Comparison of ENCODE assay signal across 29 mouse cellular contexts in the genomic region with DNA sequence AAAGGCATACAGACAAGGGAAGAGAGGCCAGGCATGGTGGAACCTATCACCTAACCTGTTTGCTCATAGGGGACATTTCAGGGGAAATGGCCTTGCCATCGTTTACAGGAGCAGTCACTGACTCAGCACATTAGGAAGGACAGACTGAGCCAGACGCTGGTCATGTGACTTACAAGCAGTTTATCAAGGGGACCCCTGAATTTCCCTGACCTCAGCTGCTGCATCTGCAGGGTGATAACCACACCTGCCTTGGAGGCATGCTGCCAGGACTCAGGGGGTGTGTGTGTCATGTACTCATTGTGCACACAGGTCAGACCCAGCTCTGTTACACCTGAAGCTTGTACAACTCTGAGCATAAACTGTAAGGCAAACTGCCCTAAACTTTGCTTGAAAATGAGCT.
DNase-seq lines count a peak whose midpoint lies in the region; ATAC-seq and TF ChIP-seq lines count a peak whose summit lies in the region.
"Had no signal": no experiment of that assay in that cellular context is flagged by ENCODE, and none has a peak within 500 bp of the region (broad histone marks: within the 10 kb centered on the region; RNA-seq: fewer than 3 reads in every experiment).

No protein-coding gene starts in this region.

- peak; percentile 10 for DNase-seq in gastrocnemius, postnatal 10 days
- DNase-seq in gastrocnemius, postnatal 36 days = no peak
- no peak for DNase-seq in midbrain, embryonic 11.5 days (ENCODE audit: low spot score, missing footprints)
- DNase-seq in liver, embryonic 13.5 days = peak; percentile 3
- no peak for DNase-seq in thymus, postnatal 14 days
- no peak for DNase-seq in forebrain, postnatal 0 days
- no peak for DNase-seq in layer of hippocampus, adult 18-20 months (ENCODE audit: low spot score in 2 of 2)
- DNase-seq: adrenal gland, adult 2 months; adrenal gland, postnatal 36 days; cerebellum, adult 2 months; heart, postnatal 14 days; kidney, adult 11 months; layer of hippocampus, adult 9-11 months; lung, adult 18-20 months; lung, postnatal 4 days; right cerebral cortex, adult 18-20 months; right cerebral cortex, postnatal 4 days had no signal

- intact Hi-C loops in gastrocnemius, postnatal 36 days (cut with DNase I) = no loop called here

- WGBS in midbrain, embryonic 13.5 days = 72% methylated on average over 2 of the region's 2 CpGs
- 70% methylated on average over 2 of the region's 2 CpGs for WGBS in midbrain, embryonic 11.5 days
- WGBS in liver, embryonic 13.5 days (ENCODE audit: insufficient replicate concordance) = 8% methylated on average over 2 of the region's 2 CpGs
- WGBS in forebrain, postnatal 0 days = 62% methylated on average over 2 of the region's 2 CpGs

- no peaks in the 10 kb centered on the region for H3K9me3 ChIP-seq in midbrain, embryonic 13.5 days
- H3K9me3 ChIP-seq in midbrain, embryonic 11.5 days (ENCODE audit: control insufficient read depth, low read length) = no peaks in the 10 kb centered on the region
- no peaks in the 10 kb centered on the region for H3K9me3 ChIP-seq in liver, embryonic 13.5 days (replicated peaks)
- no peaks in the 10 kb centered on the region for H3K9me3 ChIP-seq in forebrain, postnatal 0 days (ENCODE audit: low read length)
- H3K9me3 ChIP-seq: hindbrain, embryonic 10.5 days; limb, embryonic 10.5 days; limb, embryonic 15.5 days; midbrain, embryonic 10.5 days; neural tube, embryonic 12.5 days had no signal

- ATAC-seq in midbrain, embryonic 13.5 days = no peak
- ATAC-seq in midbrain, embryonic 11.5 days (ENCODE audit: low FRiP score) = no peak
- ATAC-seq in liver, embryonic 13.5 days (ENCODE audit: low read depth) = 0 out of 2 replicates have a peak, but pooled peaks have one; percentile 43
- ATAC-seq in forebrain, postnatal 0 days = no peak
- ATAC-seq: CD4-positive, CD25-positive, alpha-beta regulatory T cell, adult 4 months; forebrain, embryonic 16.5 days; hindbrain, postnatal 0 days; lung, postnatal 0 days had no signal

- H3K4me1 ChIP-seq in midbrain, embryonic 13.5 days (replicated peaks) = 0 out of 2 replicates have a peak, but pooled peaks cover 2% of the 10 kb centered on the region
- no peaks in the 10 kb centered on the region for H3K4me1 ChIP-seq in midbrain, embryonic 11.5 days (ENCODE audit: control insufficient read depth, insufficient read depth, low read length)
- 0 out of 2 replicates have a peak, but pooled peaks cover 5% of the 10 kb centered on the region for H3K4me1 ChIP-seq in liver, embryonic 13.5 days (replicated peaks)
- H3K4me1 ChIP-seq in forebrain, postnatal 0 days (ENCODE audit: insufficient read depth) = 0 out of 2 replicates have a peak, but pooled peaks cover 2% of the 10 kb centered on the region
- H3K4me1 ChIP-seq: midbrain, embryonic 10.5 days had no signal

- H3K4me3 ChIP-seq in midbrain, embryonic 13.5 days (replicated peaks) = no peak overlapping the region
- no peak overlapping the region for H3K4me3 ChIP-seq in midbrain, embryonic 11.5 days (ENCODE audit: low read depth, low read length)
- H3K4me3 ChIP-seq in liver, embryonic 13.5 days (replicated peaks) = no peak overlapping the region
- H3K4me3 ChIP-seq in forebrain, postnatal 0 days (ENCODE audit: low read depth, low read length) = no peak overlapping the region
- H3K4me3 ChIP-seq: hindbrain, embryonic 10.5 days; limb, embryonic 10.5 days; limb, embryonic 15.5 days; midbrain, embryonic 10.5 days; myocyte; neural tube, embryonic 12.5 days had no signal

- H3K4me2 ChIP-seq in midbrain, embryonic 13.5 days (replicated peaks) = no peak overlapping the region
- H3K4me2 ChIP-seq in midbrain, embryonic 11.5 days = no peak overlapping the region
- H3K4me2 ChIP-seq in liver, embryonic 13.5 days = no peak overlapping the region
- no peak overlapping the region for H3K4me2 ChIP-seq in forebrain, postnatal 0 days (ENCODE audit: low read depth)
- H3K4me2 ChIP-seq: limb, embryonic 15.5 days; neural tube, embryonic 12.5 days had no signal

- H3K27ac ChIP-seq in midbrain, embryonic 13.5 days = no peak overlapping the region
- no peak overlapping the region for H3K27ac ChIP-seq in midbrain, embryonic 11.5 days (ENCODE audit: low read depth, low read length)
- H3K27ac ChIP-seq in liver, embryonic 13.5 days = no peak overlapping the region
- no peak overlapping the region for H3K27ac ChIP-seq in forebrain, postnatal 0 days (ENCODE audit: low read depth, low read length)
- H3K27ac ChIP-seq: hindbrain, embryonic 10.5 days; hindbrain, postnatal 0 days; kidney, postnatal 0 days; limb, embryonic 10.5 days; limb, embryonic 15.5 days; midbrain, embryonic 10.5 days; neural tube, embryonic 12.5 days had no signal

- no peaks in the 10 kb centered on the region for H3K36me3 ChIP-seq in midbrain, embryonic 13.5 days
- no peaks in the 10 kb centered on the region for H3K36me3 ChIP-seq in midbrain, embryonic 11.5 days (ENCODE audit: control insufficient read depth, insufficient read depth, low read length)
- no peaks in the 10 kb centered on the region for H3K36me3 ChIP-seq in liver, embryonic 13.5 days
- no peaks in the 10 kb centered on the region for H3K36me3 ChIP-seq in forebrain, postnatal 0 days (ENCODE audit: insufficient read depth)
- H3K36me3 ChIP-seq: hindbrain, embryonic 10.5 days; limb, embryonic 10.5 days; limb, embryonic 15.5 days; midbrain, embryonic 10.5 days; neural tube, embryonic 12.5 days had no signal

- 0 out of 2 replicates have a peak overlapping the region, but pooled peaks have one; percentile 6 for H3K9ac ChIP-seq in midbrain, embryonic 13.5 days (replicated peaks)
- H3K9ac ChIP-seq in midbrain, embryonic 11.5 days (ENCODE audit: low read length) = no peak overlapping the region
- H3K9ac ChIP-seq in liver, embryonic 13.5 days = no peak overlapping the region
- H3K9ac ChIP-seq in forebrain, postnatal 0 days = no peak overlapping the region
- H3K9ac ChIP-seq: limb, embryonic 15.5 days; neural tube, embryonic 12.5 days had no signal

- no peak for TF ChIP-seq CTCF in forebrain, postnatal 0 days (IDR thresholded peaks at IDR 0.05; ENCODE audit: low read depth)

- peaks cover 5% of the 10 kb centered on the region; the same call in 1 of the 2 replicates for H3K27me3 ChIP-seq in midbrain, embryonic 13.5 days
- H3K27me3 ChIP-seq in midbrain, embryonic 11.5 days (ENCODE audit: control insufficient read depth, insufficient read depth, low read length) = no peaks in the 10 kb centered on the region; the same call in 1 of the 2 replicates
- no peaks in the 10 kb centered on the region for H3K27me3 ChIP-seq in liver, embryonic 13.5 days
- no peaks in the 10 kb centered on the region for H3K27me3 ChIP-seq in forebrain, postnatal 0 days (ENCODE audit: insufficient read depth, low read length)
- H3K27me3 ChIP-seq: limb, embryonic 15.5 days; neural tube, embryonic 12.5 days had no signal

Comparison
In these comparisons a context has a peak if more than half of its experiments do, and no peak if none do; other contexts are left out.
1. DNase-seq: peak in gastrocnemius, postnatal 10 days (single experiment) and liver, embryonic 13.5 days (single experiment); none in gastrocnemius, postnatal 36 days (0 of 2), midbrain, embryonic 11.5 days (single experiment), thymus, postnatal 14 days (single experiment), forebrain, postnatal 0 days (single experiment) and layer of hippocampus, adult 18-20 months (0 of 2).